ENCODE assay signal across 10 mouse cellular contexts in the genomic region with DNA sequence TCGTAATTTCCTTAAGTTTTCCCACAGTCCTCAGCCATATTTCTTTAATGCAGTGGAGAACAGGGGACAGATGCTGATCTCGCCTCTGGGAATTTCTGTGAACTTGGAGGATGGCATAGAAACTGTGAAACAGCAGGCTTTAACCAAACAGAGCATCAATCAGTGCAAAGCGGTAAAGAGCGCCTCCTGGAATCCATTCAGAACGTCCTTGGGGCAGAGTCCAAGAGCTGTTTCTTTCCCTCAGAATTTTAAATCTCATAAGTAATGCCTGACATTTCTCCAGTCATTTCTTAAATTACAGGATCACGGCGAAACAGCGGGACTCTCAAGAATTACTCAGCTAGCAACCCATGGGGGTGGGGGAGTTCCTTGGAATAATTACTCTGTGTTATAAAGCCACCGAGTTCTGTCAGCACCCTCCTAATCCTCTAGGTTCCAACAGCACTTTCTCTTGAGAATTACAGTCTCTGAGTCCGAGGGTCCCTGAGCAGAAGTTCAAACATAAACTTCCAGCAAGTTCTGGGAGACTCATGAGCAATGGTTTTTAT.
A peak's percentile ranks its signal among the peaks of the same experiment; 100 is the strongest.
DNase-seq lines count a peak whose midpoint lies in the region; ATAC-seq and TF ChIP-seq lines count a peak whose summit lies in the region.
"Had no signal": no experiment of that assay in that cellular context is flagged by ENCODE, and none has a peak within 500 bp of the region (broad histone marks: within the 10 kb centered on the region; RNA-seq: fewer than 3 reads in every experiment).

No protein-coding gene starts in this region.

- H3K4me1 ChIP-seq in hindbrain, embryonic 16.5 days (ENCODE audit: control insufficient read depth, insufficient read depth, low read depth, low read length), result peaks cover 13% of the 10 kb centered on the region; the same call in 1 of the 2 replicates
- H3K4me1 ChIP-seq in hindbrain, embryonic 13.5 days (replicated peaks), result peaks cover 27% of the 10 kb centered on the region
- H3K4me1 ChIP-seq in limb, embryonic 13.5 days, result peaks cover 35% of the 10 kb centered on the region
- H3K4me1 ChIP-seq: liver, embryonic 13.5 days had no signal

- H3K9ac ChIP-seq in hindbrain, embryonic 16.5 days (ENCODE audit: low read depth, low read length), result no peak overlapping the region
- no peak overlapping the region for H3K9ac ChIP-seq in hindbrain, embryonic 13.5 days
- no peak overlapping the region; the same call in 1 of the 2 replicates for H3K9ac ChIP-seq in limb, embryonic 13.5 days
- H3K9ac ChIP-seq: liver, embryonic 13.5 days had no signal

- no peaks in the 10 kb centered on the region for H3K9me3 ChIP-seq in hindbrain, embryonic 16.5 days (ENCODE audit: control insufficient read depth, low read length)
- no peaks in the 10 kb centered on the region for H3K9me3 ChIP-seq in hindbrain, embryonic 13.5 days
- no peaks in the 10 kb centered on the region for H3K9me3 ChIP-seq in limb, embryonic 13.5 days
- H3K9me3 ChIP-seq: liver, embryonic 13.5 days had no signal

- no peak overlapping the region for H3K27ac ChIP-seq in hindbrain, embryonic 16.5 days (ENCODE audit: low read depth, low read length)
- no peak overlapping the region for H3K27ac ChIP-seq in hindbrain, embryonic 13.5 days
- 0 out of 2 replicates have a peak overlapping the region, but pooled peaks have one; percentile 28 for H3K27ac ChIP-seq in limb, embryonic 13.5 days
- H3K27ac ChIP-seq: liver, embryonic 13.5 days had no signal

- H3K4me3 ChIP-seq in hindbrain, embryonic 16.5 days (ENCODE audit: low read length), result no peak overlapping the region
- no peak overlapping the region for H3K4me3 ChIP-seq in hindbrain, embryonic 13.5 days
- no peak overlapping the region for H3K4me3 ChIP-seq in limb, embryonic 13.5 days
- H3K4me3 ChIP-seq: liver, embryonic 13.5 days had no signal

- no peak overlapping the region for H3K4me2 ChIP-seq in hindbrain, embryonic 16.5 days (ENCODE audit: low read length)
- no peak overlapping the region for H3K4me2 ChIP-seq in hindbrain, embryonic 13.5 days
- peak overlapping the region; percentile 34 for H3K4me2 ChIP-seq in limb, embryonic 13.5 days (replicated peaks)
- H3K4me2 ChIP-seq: liver, embryonic 13.5 days had no signal

- 26% methylated on average over 10 of the region's 10 CpGs for WGBS in hindbrain, embryonic 16.5 days
- WGBS in hindbrain, embryonic 13.5 days, result 41% methylated on average over 10 of the region's 10 CpGs
- 12% methylated on average over 10 of the region's 10 CpGs for WGBS in limb, embryonic 13.5 days

- no peaks in the 10 kb centered on the region for H3K27me3 ChIP-seq in hindbrain, embryonic 16.5 days (replicated peaks; ENCODE audit: control insufficient read depth, insufficient read depth, low read length)
- no peaks in the 10 kb centered on the region for H3K27me3 ChIP-seq in hindbrain, embryonic 13.5 days
- no peaks in the 10 kb centered on the region for H3K27me3 ChIP-seq in limb, embryonic 13.5 days
- H3K27me3 ChIP-seq: liver, embryonic 13.5 days had no signal

- peak; percentile 48; the same call in 1 of the 2 replicates for ATAC-seq in hindbrain, embryonic 16.5 days
- ATAC-seq in hindbrain, embryonic 13.5 days (ENCODE audit: low FRiP score), result no peak
- ATAC-seq in limb, embryonic 13.5 days (ENCODE audit: low FRiP score, low read depth), result 0 out of 2 replicates have a peak, but pooled peaks have one; percentile 24
- ATAC-seq in monocyte, adult 5-6 weeks (replicated peaks; ENCODE audit: insufficient number of reproducible peaks, low FRiP score, low TSS enrichment, poor library complexity, severe bottlenecking), result no peak

- H3K36me3 ChIP-seq in hindbrain, embryonic 16.5 days (ENCODE audit: control insufficient read depth, insufficient read depth, low read length), result no peaks in the 10 kb centered on the region
- no peaks in the 10 kb centered on the region for H3K36me3 ChIP-seq in hindbrain, embryonic 13.5 days
- H3K36me3 ChIP-seq in limb, embryonic 13.5 days, result no peaks in the 10 kb centered on the region
- H3K36me3 ChIP-seq: liver, embryonic 13.5 days had no signal

- TF ChIP-seq CTCF in brain, embryonic 14.5 days (IDR thresholded peaks at IDR 0.05; ENCODE audit: borderline replicate concordance, extremely low read depth, insufficient read depth, insufficient read length), result no peak

- DNase-seq in brain, embryonic 14.5 days (ENCODE audit: low read depth), result peak; percentile 69
- peak; percentile 18 for DNase-seq in embryo, embryonic 9.5 days (ENCODE audit: extremely low spot score)
- DNase-seq in heart, adult 8-10 months (ENCODE audit: low spot score), result no peak
- DNase-seq: gastrocnemius, postnatal 14 days; heart, postnatal 4 days; liver, embryonic 13.5 days had no signal

- TF ChIP-seq POLR2A in brain, embryonic 14.5 days (IDR thresholded peaks at IDR 0.05; ENCODE audit: borderline replicate concordance, extremely low read depth, insufficient read depth, insufficient read length, poor library complexity, severe bottlenecking), result no peak

Comparison
In these comparisons a context has a peak if more than half of its experiments do, and no peak if none do; other contexts are left out.
1. ATAC-seq: peak in hindbrain, embryonic 16.5 days (single experiment) and limb, embryonic 13.5 days (single experiment); none in hindbrain, embryonic 13.5 days (single experiment) and monocyte, adult 5-6 weeks (single experiment).